Mouse (Mus musculus) E14TG2a.4 (cell line): ENCODE measurements around the gene Pitpnm1.
A peak's percentile ranks its signal among the peaks of the same experiment; 100 is the strongest.
"Not testable (repeated sequence)": the region's sequence is repeated elsewhere in the genome, so short reads cannot be mapped to it uniquely, and the experiment has no call there.

Experiments used
- H3K27me3 ChIP-seq: 2 replicates; pipeline ENCODE4 v1.6.1; 2014; ENCODE audit warnings: low read length, control low read depth; ENCODE audit not compliant: insufficient read depth
- H3K36me3 ChIP-seq: 2 replicates; pipeline ENCODE4 v1.6.1; 2014; ENCODE audit warnings: low read length, control low read depth; ENCODE audit not compliant: insufficient read depth
- H3K4me1 ChIP-seq: replicated peaks from 2 replicates; pipeline ENCODE4 v1.6.1; 2014; ENCODE audit warnings: low read depth, low read length, control low read depth
- H3K4me3 ChIP-seq: replicated peaks from 2 replicates; pipeline ENCODE4 v1.5.1; 2014; ENCODE audit warnings: mild to moderate bottlenecking, low read length
- H3K9me3 ChIP-seq: 2 replicates; pipeline ENCODE4 v1.6.1; 2014; ENCODE audit warnings: low read length, control low read depth
- CTCF ChIP-seq: conservative IDR thresholded peaks from 2 replicates; pipeline ENCODE4 v1.5.1; 2014; ENCODE audit warnings: low read length
- NANOG ChIP-seq: IDR thresholded peaks from 2 replicates; pipeline ENCODE4 v1.6.1; 2014; ENCODE audit warnings: borderline replicate concordance, low read length, mixed read lengths
- POU5F1 ChIP-seq: IDR thresholded peaks from 2 replicates; pipeline ENCODE4 v1.6.1; 2014; ENCODE audit warnings: low read length, borderline replicate concordance

The Pitpnm1 gene

DNA sequence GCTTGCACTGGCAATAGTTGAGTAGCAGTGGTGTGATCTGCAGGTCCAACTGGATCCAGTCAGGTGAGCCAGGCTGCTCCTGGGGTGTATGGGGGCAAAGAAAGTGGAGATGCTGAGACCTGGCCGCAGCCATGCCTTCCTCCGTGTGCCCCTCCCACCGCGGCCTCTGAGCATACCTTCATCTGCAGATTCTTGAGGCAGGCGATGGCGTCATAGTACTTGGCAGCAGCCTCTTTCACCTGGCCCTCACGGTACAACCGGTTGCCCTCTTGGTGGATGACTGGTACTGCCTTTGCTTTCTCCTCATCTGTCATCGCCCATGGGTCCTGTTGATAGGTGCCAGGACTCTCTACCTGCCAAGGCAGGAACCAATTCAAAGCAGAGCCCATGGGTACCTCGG lies 15.3 kb downstream of the Pitpnm1 start:
- Histone ChIP-seq H3K36me3 (peaks cover 82% of the 10 kb centered on the region), H3K4me3 (no peak overlapping the region), H3K27me3 (peaks cover 6% of the 10 kb centered on the region; the same call in 1 of the 2 replicates), H3K9me3 (no peaks in the 10 kb centered on the region), H3K4me1 (peaks cover 44% of the 10 kb centered on the region)
- TF ChIP-seq CTCF (no peak), NANOG (no peak), POU5F1 (no peak)

- peaks cover 44% of the 10 kb centered on the region for H3K4me1 ChIP-seq
- TF ChIP-seq NANOG (no peak), POU5F1 (no peak)
- H3K4me3 ChIP-seq = no peak overlapping the region
- no peaks in the 10 kb centered on the region for H3K27me3 ChIP-seq
- H3K36me3 ChIP-seq = peaks cover 82% of the 10 kb centered on the region
- no peaks in the 10 kb centered on the region for H3K9me3 ChIP-seq
Measured at GRCm38 (mm10) chr19:4115816-4116215, 16.0 kb downstream of the Pitpnm1 start.

DNA sequence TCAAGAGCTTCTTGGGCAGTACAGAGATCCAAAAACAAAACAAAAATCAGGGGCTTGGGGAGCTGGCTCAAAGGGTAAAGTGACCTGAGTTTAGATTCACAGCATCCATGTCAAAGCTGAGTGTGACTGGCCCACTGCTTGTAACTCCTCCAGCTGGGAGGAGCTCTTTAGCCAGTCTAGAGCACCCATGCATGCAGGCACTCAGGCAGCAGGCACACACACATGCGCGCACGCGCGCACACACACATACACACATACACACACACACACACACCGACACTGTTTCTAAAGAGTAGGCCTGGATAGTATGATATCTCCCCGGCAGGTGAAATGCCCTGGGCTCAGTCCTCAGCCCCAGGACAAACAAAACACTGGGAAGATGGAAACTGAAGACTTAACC lies 17.2 kb downstream of the Pitpnm1 start:
- Histone ChIP-seq H3K27me3 (no peaks in the 10 kb centered on the region), H3K9me3 (no peaks in the 10 kb centered on the region), H3K4me3 (no peak overlapping the region), H3K4me1 (peaks cover 46% of the 10 kb centered on the region), H3K36me3 (peaks cover 76% of the 10 kb centered on the region)
- TF ChIP-seq CTCF = no peak

DNA sequence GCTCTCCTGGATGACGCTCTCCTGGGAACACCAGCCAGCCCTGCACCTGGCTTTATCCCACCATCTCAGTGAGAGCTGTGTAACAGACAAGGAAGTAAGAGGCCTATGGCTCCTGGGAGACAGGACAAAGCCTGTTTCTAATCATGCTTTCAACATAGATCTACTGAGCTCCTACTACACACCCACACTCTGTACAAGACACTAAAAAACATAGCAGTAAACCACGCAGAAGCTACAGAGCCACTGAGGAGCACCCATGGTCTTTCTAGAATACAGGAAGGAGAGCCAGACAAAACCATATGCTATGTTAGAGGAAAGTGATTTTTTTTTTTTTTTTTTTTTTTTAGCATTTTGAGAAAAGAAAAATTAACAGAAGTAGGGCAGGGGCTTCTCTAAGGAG lies 18.6 kb downstream of the Pitpnm1 start:
- Histone ChIP-seq H3K36me3 (peaks cover 64% of the 10 kb centered on the region), H3K4me1 (peaks cover 46% of the 10 kb centered on the region), H3K9me3 (no peaks in the 10 kb centered on the region), H3K27me3 (no peaks in the 10 kb centered on the region), H3K4me3 (no peak overlapping the region)
- TF ChIP-seq NANOG = no peak
- no peak for TF ChIP-seq POU5F1
- TF ChIP-seq CTCF = no peak

GRCm38 (mm10) chr19:4119716-4120487 lies 20.1 kb downstream of the Pitpnm1 start:
- Histone ChIP-seq H3K9me3 (no peaks in the 10 kb centered on the region), H3K36me3 (peaks cover 48% of the 10 kb centered on the region), H3K4me1 (peaks cover 51% of the 10 kb centered on the region), H3K4me3 (no peak overlapping the region), H3K27me3 (no peaks in the 10 kb centered on the region)
- TF ChIP-seq POU5F1 = no peak
- no peak for TF ChIP-seq CTCF
- no peak for TF ChIP-seq NANOG

- Histone ChIP-seq H3K9me3 (no peaks in the 10 kb centered on the region), H3K36me3 (peaks cover 42% of the 10 kb centered on the region), H3K4me3 (no peak overlapping the region), H3K4me1 (peaks cover 54% of the 10 kb centered on the region), H3K27me3 (no peaks in the 10 kb centered on the region)
- no peak for TF ChIP-seq CTCF
- TF ChIP-seq NANOG = no peak
- no peak for TF ChIP-seq POU5F1
Measured at GRCm38 (mm10) chr19:4120496-4120895, 20.7 kb downstream of the Pitpnm1 start.

DNA sequence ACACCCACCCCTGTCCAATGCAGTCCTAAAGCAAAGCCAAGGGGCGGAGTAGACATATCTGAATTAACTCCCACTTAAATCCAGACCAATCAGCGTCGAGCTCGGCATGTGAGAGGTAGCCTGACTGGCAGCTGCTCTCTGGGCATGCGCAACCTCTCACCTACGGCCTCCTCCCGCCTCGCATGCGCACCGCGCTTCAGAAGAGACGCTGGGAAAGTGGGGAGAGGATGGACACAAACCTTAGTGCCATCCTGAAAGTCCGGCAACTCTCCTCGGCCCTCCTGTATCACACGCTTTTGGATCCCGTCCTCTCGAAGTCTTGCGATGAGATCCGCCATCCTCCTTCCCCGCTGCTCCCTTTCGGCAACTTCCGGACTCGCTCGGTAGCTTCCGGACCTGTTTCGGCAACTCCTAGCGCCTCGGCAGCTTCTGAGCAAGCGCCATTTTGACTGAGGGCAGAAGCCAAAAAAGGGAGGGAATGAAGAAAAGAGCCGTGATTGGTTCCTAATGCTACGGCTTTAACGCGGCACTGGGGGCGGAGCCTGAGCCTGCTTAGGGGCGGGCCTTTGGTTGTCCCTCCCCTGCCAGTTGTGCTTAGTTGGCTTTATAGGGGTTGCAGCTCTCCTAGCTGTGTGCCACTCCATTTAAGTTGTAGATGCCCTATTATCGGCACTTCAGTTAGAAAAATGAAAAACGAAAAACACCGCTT lies 21.5 kb downstream of the Pitpnm1 start:
- TF ChIP-seq NANOG (no peak), CTCF (no peak), POU5F1 (no peak)
- Histone ChIP-seq H3K36me3 (peaks cover 35% of the 10 kb centered on the region), H3K4me1 (peaks cover 54% of the 10 kb centered on the region), H3K4me3 (peak overlapping the region; percentile 78), H3K9me3 (no peaks in the 10 kb centered on the region), H3K27me3 (no peaks in the 10 kb centered on the region)

DNA sequence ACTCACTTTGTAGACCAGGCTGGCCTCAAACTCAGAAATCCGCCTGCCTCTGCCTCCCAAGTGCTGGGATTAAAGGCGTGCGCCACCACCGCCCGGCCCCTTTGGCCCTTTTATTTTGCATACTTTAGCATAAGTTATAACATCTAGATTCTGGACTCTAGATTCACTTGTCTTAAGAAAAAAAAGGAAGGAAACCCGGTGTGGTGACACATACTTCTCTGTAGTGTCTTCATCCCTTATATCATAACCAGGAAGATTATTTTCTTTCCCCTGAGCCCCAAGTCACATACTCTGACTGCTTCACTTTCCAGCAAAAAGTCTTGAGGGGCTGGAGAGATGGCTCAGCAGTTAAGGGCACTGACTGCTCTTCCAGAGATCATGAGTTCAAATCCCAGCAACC lies 22.1 kb downstream of the Pitpnm1 start:
- Histone ChIP-seq H3K4me3 (peak overlapping the region; percentile 78), H3K36me3 (peaks cover 28% of the 10 kb centered on the region), H3K4me1 (peaks cover 60% of the 10 kb centered on the region)
- H3K27me3 ChIP-seq, H3K9me3 ChIP-seq: not testable (repeated sequence)
